Mouse (Mus musculus): ENCODE results near the gene Lama2. TPM values are rescaled to one million over a fixed set of nuclear protein-coding genes. Genes with fewer than 3 reads are reported as not detected.

Lama2 gene
- polyA plus RNA-seq, 1 experiment = 2.7 TPM

- 79% methylated on average over 5 of the region's 5 CpGs for WGBS
- Histone ChIP-seq H3K27ac (ENCODE audit: insufficient read depth, low read length) (no peak overlapping the region), H3K27me3 (ENCODE audit: control insufficient read depth, insufficient read depth, low read length) (no peaks in the 10 kb centered on the region), H3K4me3 (ENCODE audit: extremely low read depth, insufficient read depth, insufficient read length) (no peak overlapping the region), H3K36me3 (ENCODE audit: control insufficient read depth, insufficient read depth, low read length) (no peaks in the 10 kb centered on the region), H3K4me1 (ENCODE audit: control insufficient read depth, insufficient read depth, insufficient read length) (no peaks in the 10 kb centered on the region)
- TF ChIP-seq POLR2A (IDR thresholded peaks at IDR 0.05; ENCODE audit: low read depth, low read length) (no peak), CTCF (IDR thresholded peaks at IDR 0.05; ENCODE audit: extremely low read depth, insufficient read depth, insufficient read length, insufficient replicate concordance) (no peak)
- DNase-seq (ENCODE audit: low read depth in 1 of 2, low spot score in 2 of 2) = no peak
Observed at GRCm38 (mm10) chr10:27233577-27233976, 386.0 kb downstream of the Lama2 start.

GRCm38 (mm10) chr10:27223815-27224375, 395.7 kb downstream of the Lama2 start:
- no peak for DNase-seq (ENCODE audit: low read depth in 1 of 2, low spot score in 2 of 2)
- Histone ChIP-seq H3K27ac (ENCODE audit: insufficient read depth, low read length) (no peak overlapping the region), H3K4me1 (ENCODE audit: control insufficient read depth, insufficient read depth, insufficient read length) (no peaks in the 10 kb centered on the region), H3K4me3 (ENCODE audit: extremely low read depth, insufficient read depth, insufficient read length) (no peak overlapping the region), H3K27me3 (ENCODE audit: control insufficient read depth, insufficient read depth, low read length) (no peaks in the 10 kb centered on the region), H3K36me3 (ENCODE audit: control insufficient read depth, insufficient read depth, low read length) (no peaks in the 10 kb centered on the region)
- TF ChIP-seq POLR2A (IDR thresholded peaks at IDR 0.05; ENCODE audit: low read depth, low read length) (no peak), CTCF (IDR thresholded peaks at IDR 0.05; ENCODE audit: extremely low read depth, insufficient read depth, insufficient read length, insufficient replicate concordance) (no peak)
- 87% methylated on average over 8 of the region's 8 CpGs for WGBS

GRCm38 (mm10) chr10:27222639-27223315, 396.8 kb downstream of the Lama2 start:
- no peaks in the 10 kb centered on the region for H3K4me1 ChIP-seq (ENCODE audit: control insufficient read depth, insufficient read depth, insufficient read length)
- no peak overlapping the region for H3K4me3 ChIP-seq (ENCODE audit: extremely low read depth, insufficient read depth, insufficient read length)
- no peak overlapping the region for H3K27ac ChIP-seq (ENCODE audit: insufficient read depth, low read length)
- TF ChIP-seq CTCF (IDR thresholded peaks at IDR 0.05; ENCODE audit: extremely low read depth, insufficient read depth, insufficient read length, insufficient replicate concordance) (no peak), POLR2A (IDR thresholded peaks at IDR 0.05; ENCODE audit: low read depth, low read length) (no peak)
- 85% methylated on average over 6 of the region's 6 CpGs for WGBS
- H3K27me3 ChIP-seq (ENCODE audit: control insufficient read depth, insufficient read depth, low read length) = no peaks in the 10 kb centered on the region
- no peak for DNase-seq (ENCODE audit: low read depth in 1 of 2, low spot score in 2 of 2)
- H3K36me3 ChIP-seq (ENCODE audit: control insufficient read depth, insufficient read depth, low read length) = no peaks in the 10 kb centered on the region

- no peak for DNase-seq (ENCODE audit: low read depth in 1 of 2, low spot score in 2 of 2)
- Histone ChIP-seq H3K27ac (ENCODE audit: insufficient read depth, low read length) (no peak overlapping the region), H3K4me3 (ENCODE audit: extremely low read depth, insufficient read depth, insufficient read length) (no peak overlapping the region), H3K4me1 (ENCODE audit: control insufficient read depth, insufficient read depth, insufficient read length) (no peaks in the 10 kb centered on the region), H3K36me3 (ENCODE audit: control insufficient read depth, insufficient read depth, low read length) (no peaks in the 10 kb centered on the region), H3K27me3 (ENCODE audit: control insufficient read depth, insufficient read depth, low read length) (no peaks in the 10 kb centered on the region)
- WGBS = 55% methylated on average over 1 of the region's 1 CpGs
- TF ChIP-seq CTCF (IDR thresholded peaks at IDR 0.05; ENCODE audit: extremely low read depth, insufficient read depth, insufficient read length, insufficient replicate concordance) (no peak), POLR2A (IDR thresholded peaks at IDR 0.05; ENCODE audit: low read depth, low read length) (no peak)
Observed at GRCm38 (mm10) chr10:27219698-27220097, 399.9 kb downstream of the Lama2 start.

GRCm38 (mm10) chr10:27207320-27207719, 412.2 kb downstream of the Lama2 start:
- 31% methylated on average over 12 of the region's 12 CpGs for WGBS
- Histone ChIP-seq H3K4me3 (ENCODE audit: extremely low read depth, insufficient read depth, insufficient read length) (no peak overlapping the region), H3K36me3 (ENCODE audit: control insufficient read depth, insufficient read depth, low read length) (no peaks in the 10 kb centered on the region), H3K4me1 (ENCODE audit: control insufficient read depth, insufficient read depth, insufficient read length) (no peaks in the 10 kb centered on the region), H3K27me3 (ENCODE audit: control insufficient read depth, insufficient read depth, low read length) (no peaks in the 10 kb centered on the region), H3K27ac (ENCODE audit: insufficient read depth, low read length) (no peak overlapping the region)
- no peak for DNase-seq (ENCODE audit: low read depth in 1 of 2, low spot score in 2 of 2)
- TF ChIP-seq CTCF (IDR thresholded peaks at IDR 0.05; ENCODE audit: extremely low read depth, insufficient read depth, insufficient read length, insufficient replicate concordance) (no peak), POLR2A (IDR thresholded peaks at IDR 0.05; ENCODE audit: low read depth, low read length) (no peak)

- 59% methylated on average over 1 of the region's 1 CpGs for WGBS
- no peak overlapping the region for H3K27ac ChIP-seq (ENCODE audit: insufficient read depth, low read length)
- DNase-seq (ENCODE audit: low read depth in 1 of 2, low spot score in 2 of 2) = no peak
Observed at GRCm38 (mm10) chr10:27198443-27198842, 421.1 kb downstream of the Lama2 start.

More at GRCm38 (mm10) chr10:27198443-27198842, 421.1 kb downstream of the Lama2 start:
- Histone ChIP-seq H3K27me3 (ENCODE audit: control insufficient read depth, insufficient read depth, low read length) (no peaks in the 10 kb centered on the region), H3K4me1 (ENCODE audit: control insufficient read depth, insufficient read depth, insufficient read length) (no peaks in the 10 kb centered on the region), H3K36me3 (ENCODE audit: control insufficient read depth, insufficient read depth, low read length) (no peaks in the 10 kb centered on the region), H3K4me3 (ENCODE audit: extremely low read depth, insufficient read depth, insufficient read length) (no peak overlapping the region)
- no peak for TF ChIP-seq CTCF (IDR thresholded peaks at IDR 0.05; ENCODE audit: extremely low read depth, insufficient read depth, insufficient read length, insufficient replicate concordance)
- no peak for TF ChIP-seq POLR2A (IDR thresholded peaks at IDR 0.05; ENCODE audit: low read depth, low read length)

Measured in spleen, adult 2 months (tissue).